Mouse (Mus musculus) liver, embryonic 14.5 days (tissue): Measurements from ENCODE around the gene Slc8b1. TPM values are rescaled to one million over a fixed set of nuclear protein-coding genes. Genes with fewer than 3 reads are reported as not detected.

Experiments
- ATAC-seq: fragments of 200-750 bp; cut with Nextera tagmentation; 2 replicates; pipeline ENCODE4 v1.8.0; 2017; ENCODE audit warnings: moderate number of reproducible peaks, mild to moderate bottlenecking, moderate library complexity; ENCODE audit not compliant: insufficient read depth
- DNase-seq, 3 experiments: peaks; one replicate each; pipeline ENCODE4 v3.0.0-alpha.2; 2012 to 2013; ENCODE audit warnings: low read depth in 3 of 3, low spot score in 3 of 3
- H3K27ac ChIP-seq: fragments of 300-500 bp; sonication (generic); 2 replicates; pipeline ENCODE4 v1.5.1; 2014; ENCODE audit warnings: moderate library complexity, mild to moderate bottlenecking, control low read depth, inconsistent platforms
- H3K27me3 ChIP-seq: fragments of 300-500 bp; sonication (generic); 2 replicates; pipeline ENCODE4 v1.6.1; 2014; ENCODE audit warnings: mild to moderate bottlenecking, low read length, moderate library complexity; ENCODE audit not compliant: control insufficient read depth, insufficient read depth
- H3K36me3 ChIP-seq: fragments of 300-500 bp; sonication (generic); replicated peaks from 2 replicates; pipeline ENCODE4 v1.6.1; 2014; ENCODE audit warnings: low read depth; ENCODE audit not compliant: control insufficient read depth, insufficient read depth
- H3K4me1 ChIP-seq, 2 experiments: fragments of 200-500 bp in 1 of 2; fragments of 300-500 bp in 1 of 2; sonication (generic) in 1 of 2; replicated peaks; 2 replicates each; pipeline ENCODE4 v1.6.1; 2012 to 2014; ENCODE audit warnings: antibody characterized with exemption in 1 of 2, inconsistent platforms in 1 of 2, low read length in 1 of 2; ENCODE audit not compliant: control insufficient read depth in 2 of 2, insufficient read depth in 2 of 2
- H3K4me2 ChIP-seq: fragments of 300-500 bp; sonication (generic); 2 replicates; pipeline ENCODE4 v1.6.1; 2014; ENCODE audit warnings: low read depth, mild to moderate bottlenecking, control low read depth, moderate library complexity
- H3K4me3 ChIP-seq, 2 experiments: fragments of 200-500 bp in 1 of 2; fragments of 300-500 bp in 1 of 2; sonication (generic) in 1 of 2; 2 replicates each; pipeline ENCODE4 v1.5.1; 2012 to 2014; ENCODE audit warnings: low read depth in 2 of 2, low read length in 2 of 2, mild to moderate bottlenecking in 2 of 2, control low read depth in 1 of 2, inconsistent platforms in 1 of 2, moderate library complexity in 1 of 2; ENCODE audit not compliant: insufficient read depth in 1 of 2
- H3K9ac ChIP-seq: fragments of 300-500 bp; sonication (generic); replicated peaks from 2 replicates; pipeline ENCODE4 v1.6.1; 2014; ENCODE audit warnings: mild to moderate bottlenecking, control low read depth, moderate library complexity
- H3K9me3 ChIP-seq: fragments of 300-500 bp; sonication (generic); 2 replicates; pipeline ENCODE4 v1.6.1; 2016; ENCODE audit warnings: low read length, mixed read lengths; ENCODE audit not compliant: control insufficient read depth
- CTCF ChIP-seq: IDR thresholded peaks from 2 replicates; pipeline ENCODE4 v1.5.1; 2016; ENCODE audit warnings: antibody characterized with exemption, low read depth, control low read depth
- EP300 ChIP-seq: IDR thresholded peaks from 2 replicates; pipeline ENCODE4 v1.6.1; 2016; ENCODE audit warnings: antibody characterized with exemption, low read depth
- WGBS: fragments of 180-500 bp; shearing (Covaris S2); extraction: QIAGEN DNeasy Blood & Tissue Kit; methylation state at CpG from one replicate; pipeline ENCODE4 v1.1.7; 2014; ENCODE audit not compliant: insufficient replicate concordance; 5-methylcytosine and 5-hydroxymethylcytosine counted together
- polyA plus RNA-seq, 2 experiments: library from polyadenylated mRNA; depleted of rRNA in 1 of 2; stranded (reverse) in 1 of 2; unstranded in 1 of 2; fragments of >200 nt; fragmentation: Nextera tagmentation in 1 of 2; extraction: Ambion mirVana in 1 of 2; gene quantifications; 2 replicates each; pipeline versions ENCODE4 v1.2.1 to v1.2.3; 2012 to 2014

Slc8b1 gene
- polyA plus RNA-seq, 2 experiments = 1.4 to 5.2 TPM

DNA sequence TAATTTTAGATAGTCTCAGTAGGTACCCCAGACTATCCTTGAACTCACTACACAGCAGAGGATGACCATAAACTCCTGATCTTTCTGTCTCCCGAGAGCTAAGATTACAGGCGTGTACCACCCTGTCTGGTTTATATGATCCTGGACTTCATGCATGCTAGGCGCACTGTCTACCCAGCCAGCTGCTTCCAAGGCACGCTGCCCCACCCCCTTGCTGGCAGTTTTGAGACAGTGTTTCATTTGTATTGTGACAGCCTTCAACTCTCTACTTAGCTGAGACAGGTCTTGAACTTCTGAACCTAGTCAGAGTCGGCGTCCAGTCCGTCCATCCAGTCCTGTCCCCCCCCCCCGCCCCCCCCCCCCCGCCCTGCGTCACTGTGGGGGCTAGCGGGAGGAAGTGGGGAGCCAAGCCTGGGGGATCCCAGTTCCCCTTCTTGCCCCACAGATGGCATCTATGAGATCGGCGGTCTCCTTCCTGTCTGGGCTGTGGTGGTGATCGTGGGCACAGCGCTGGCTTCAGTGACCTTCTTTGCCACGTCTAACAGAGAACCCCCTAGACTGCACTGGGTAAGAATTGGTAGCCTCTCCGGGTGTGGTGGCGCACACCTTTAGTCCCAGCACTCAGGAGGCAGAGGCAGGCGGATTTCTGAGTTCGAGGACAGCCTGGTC, 16.5 kb downstream of the Slc8b1 start:
- TF ChIP-seq EP300 = no peak
- no peak for TF ChIP-seq CTCF
- Histone ChIP-seq H3K4me1 (peaks cover 6% of the 10 kb centered on the region in 2 experiments), H3K36me3 (no peaks in the 10 kb centered on the region), H3K9ac (no peak overlapping the region), H3K4me2 (no peak overlapping the region), H3K27ac (no peak overlapping the region), H3K27me3 (no peaks in the 10 kb centered on the region), H3K9me3 (no peaks in the 10 kb centered on the region), H3K4me3 (no peak overlapping the region)
- no peak for DNase-seq
- WGBS = 49% methylated on average over 16 of the region's 20 CpGs
- no peak for ATAC-seq

DNA sequence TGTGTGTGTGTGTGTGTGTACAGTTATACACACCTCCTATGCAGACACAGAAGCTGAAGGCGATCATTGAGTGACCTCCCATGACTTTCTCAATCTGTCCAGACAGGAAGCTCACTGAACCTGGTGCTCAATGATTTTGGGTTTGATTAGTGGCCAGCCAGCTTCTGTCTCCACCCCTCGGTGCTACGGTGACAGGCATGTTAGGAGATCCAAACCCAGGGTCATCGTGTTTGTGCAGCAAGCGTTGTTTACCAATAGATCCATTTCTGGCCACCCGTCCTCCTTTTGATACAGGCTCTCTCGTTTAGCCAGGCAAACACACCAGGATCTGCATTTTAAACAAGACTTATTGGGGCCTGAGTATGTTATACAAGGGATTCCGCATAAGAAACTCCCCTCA, 20.7 kb downstream of the Slc8b1 start:
- peaks cover 6% of the 10 kb centered on the region; the same call in 1 of the 2 replicates for H3K36me3 ChIP-seq
- H3K27ac ChIP-seq = no peak overlapping the region
- H3K9ac ChIP-seq = no peak overlapping the region
- H3K4me2 ChIP-seq = no peak overlapping the region
- H3K4me1 ChIP-seq = no peaks in the 10 kb centered on the region
- ATAC-seq (no peak), DNase-seq (no peak)
- TF ChIP-seq CTCF (no peak), EP300 (no peak)
- no peaks in the 10 kb centered on the region for H3K27me3 ChIP-seq
- WGBS = 70% methylated on average over 8 of the region's 8 CpGs
- H3K4me3 ChIP-seq = no peak overlapping the region
- no peaks in the 10 kb centered on the region for H3K9me3 ChIP-seq

- 78% methylated on average over 15 of the region's 15 CpGs for WGBS
- Histone ChIP-seq H3K27ac (no peak overlapping the region), H3K9me3 (no peaks in the 10 kb centered on the region), H3K27me3 (no peaks in the 10 kb centered on the region), H3K9ac (no peak overlapping the region), H3K4me3 (no peak overlapping the region), H3K36me3 (peaks cover 13% of the 10 kb centered on the region; the same call in 1 of the 2 replicates), H3K4me1 (no peaks in the 10 kb centered on the region), H3K4me2 (no peak overlapping the region)
- no peak for ATAC-seq
- no peak for DNase-seq
- TF ChIP-seq EP300 = no peak
- TF ChIP-seq CTCF = no peak
Measured at GRCm38 (mm10) chr5:120534071-120534685, 23.2 kb downstream of the Slc8b1 start.

GRCm38 (mm10) chr5:120534686-120535075, 23.7 kb downstream of the Slc8b1 start:
- Histone ChIP-seq H3K9ac (no peak overlapping the region), H3K4me3 (no peak overlapping the region), H3K27me3 (no peaks in the 10 kb centered on the region), H3K36me3 (peaks cover 16% of the 10 kb centered on the region), H3K4me2 (no peak overlapping the region), H3K9me3 (no peaks in the 10 kb centered on the region), H3K4me1 (no peaks in the 10 kb centered on the region), H3K27ac (no peak overlapping the region)
- TF ChIP-seq CTCF (no peak), EP300 (no peak)
- no peak for DNase-seq
- no peak for ATAC-seq
- WGBS = 64% methylated on average over 2 of the region's 2 CpGs

- H3K36me3 ChIP-seq = peaks cover 27% of the 10 kb centered on the region
- TF ChIP-seq CTCF = no peak
- no peak for TF ChIP-seq EP300
Measured at GRCm38 (mm10) chr5:120536046-120536445, 25.1 kb downstream of the Slc8b1 start.

More at GRCm38 (mm10) chr5:120536046-120536445, 25.1 kb downstream of the Slc8b1 start:
- ATAC-seq = no peak
- DNase-seq = no peak
- Histone ChIP-seq H3K27me3 (no peaks in the 10 kb centered on the region), H3K4me3 (no peak overlapping the region), H3K4me2 (no peak overlapping the region), H3K9ac (no peak overlapping the region), H3K4me1 (no peaks in the 10 kb centered on the region), H3K27ac (no peak overlapping the region), H3K9me3 (no peaks in the 10 kb centered on the region)
- 83% methylated on average over 13 of the region's 13 CpGs for WGBS
